Mouse (Mus musculus): ENCODE data around the gene Pcnx2. TPM values are rescaled to one million over a fixed set of nuclear protein-coding genes. Genes with fewer than 3 reads are reported as not detected.

Pcnx2 gene
- polyA plus RNA-seq, 2 experiments from 2014 or later = 0.42 TPM; not detected in 1

DNA sequence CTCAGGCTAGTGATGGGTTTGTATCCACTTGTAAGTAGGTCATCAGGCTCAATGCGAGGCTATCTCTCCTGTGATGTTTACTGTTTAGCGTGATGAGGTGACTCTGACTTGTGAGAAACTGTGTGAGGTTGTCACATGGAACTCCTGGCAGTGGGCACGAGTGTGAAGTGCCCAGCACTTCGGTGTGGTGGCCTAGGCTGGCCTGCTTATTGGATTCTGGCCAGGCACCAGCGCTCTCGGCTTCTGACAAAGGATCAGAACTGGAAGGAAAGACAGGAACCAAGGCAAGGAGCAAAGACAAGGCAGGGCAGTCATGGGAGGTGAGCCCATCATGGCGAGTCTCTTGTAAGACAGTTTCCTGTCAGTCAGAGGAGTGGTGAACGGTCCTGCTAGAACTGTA lies 142.2 kb downstream of the Pcnx2 start:
- no peak for ATAC-seq

DNA sequence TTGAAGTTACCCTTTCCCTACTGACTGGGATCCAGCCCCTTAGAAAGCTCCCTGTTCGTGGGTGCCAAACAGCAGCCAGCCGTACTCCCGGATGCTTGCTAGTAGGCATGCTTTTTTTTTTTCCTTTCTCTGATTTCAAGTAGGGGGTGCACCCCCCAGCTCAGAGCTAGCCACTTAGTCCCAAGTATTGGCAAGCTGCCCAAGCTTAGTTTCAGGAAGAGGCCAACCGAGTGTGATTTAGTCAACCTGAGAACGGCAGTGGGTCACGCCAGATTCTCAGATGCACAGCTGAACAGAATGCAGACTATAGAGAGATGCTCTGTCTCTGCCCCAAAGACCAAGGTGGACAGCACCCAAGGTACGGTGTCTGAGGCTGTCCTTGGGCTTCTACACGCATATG lies 147.3 kb downstream of the Pcnx2 start:
- no peak for ATAC-seq

DNA sequence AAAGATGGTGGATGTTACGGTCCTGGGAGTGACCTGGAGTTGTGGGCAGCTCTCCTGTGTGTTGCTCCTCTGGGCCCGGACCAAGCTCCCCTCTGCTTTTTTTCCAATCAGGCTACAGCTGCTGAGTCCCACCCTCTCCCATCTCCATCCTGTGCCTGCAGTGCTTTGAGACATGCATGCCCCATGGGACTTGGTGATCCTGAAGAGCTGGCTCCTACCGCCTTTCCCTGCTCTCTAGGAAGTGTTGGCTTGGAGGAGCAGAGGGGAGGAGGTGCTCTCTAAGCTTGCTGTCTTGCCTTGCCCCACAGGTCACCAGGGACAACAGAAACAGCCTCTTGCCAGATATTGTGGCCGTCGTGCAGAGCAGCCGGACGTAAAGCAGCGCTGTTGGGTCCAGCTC lies 150.7 kb downstream of the Pcnx2 start:
- ATAC-seq = no peak

DNA sequence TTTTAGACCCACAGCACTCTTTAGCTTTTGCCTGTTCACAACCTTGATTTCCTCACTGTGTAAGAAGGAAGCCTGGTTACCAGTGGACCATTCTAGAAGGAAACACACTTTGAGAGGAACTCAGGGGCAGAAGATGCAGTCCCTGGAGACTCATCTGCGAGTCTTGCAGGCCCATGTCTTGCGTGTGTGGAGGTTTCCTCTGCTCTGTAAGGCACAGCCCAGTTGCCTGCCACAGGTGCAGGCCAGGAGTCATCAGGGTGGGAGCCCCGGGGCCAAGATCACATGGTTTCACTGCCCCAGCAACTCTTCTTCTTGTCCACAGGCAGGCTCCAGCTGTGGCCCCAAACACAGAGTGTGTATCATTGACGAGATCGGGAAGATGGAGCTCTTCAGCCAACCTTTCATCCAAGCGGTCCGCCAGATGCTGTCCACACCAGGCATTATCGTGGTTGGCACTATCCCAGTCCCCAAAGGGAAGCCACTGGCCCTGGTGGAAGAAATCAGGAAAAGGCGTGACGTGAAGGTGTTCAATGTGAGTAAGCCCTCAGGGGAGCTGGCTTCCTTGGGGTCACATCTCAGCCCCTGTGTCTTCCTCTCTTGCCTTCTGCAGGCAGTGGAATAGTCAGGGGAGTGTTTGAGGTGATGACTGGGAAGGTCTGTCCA lies 153.1 kb downstream of the Pcnx2 start:
- ATAC-seq = no peak

DNA sequence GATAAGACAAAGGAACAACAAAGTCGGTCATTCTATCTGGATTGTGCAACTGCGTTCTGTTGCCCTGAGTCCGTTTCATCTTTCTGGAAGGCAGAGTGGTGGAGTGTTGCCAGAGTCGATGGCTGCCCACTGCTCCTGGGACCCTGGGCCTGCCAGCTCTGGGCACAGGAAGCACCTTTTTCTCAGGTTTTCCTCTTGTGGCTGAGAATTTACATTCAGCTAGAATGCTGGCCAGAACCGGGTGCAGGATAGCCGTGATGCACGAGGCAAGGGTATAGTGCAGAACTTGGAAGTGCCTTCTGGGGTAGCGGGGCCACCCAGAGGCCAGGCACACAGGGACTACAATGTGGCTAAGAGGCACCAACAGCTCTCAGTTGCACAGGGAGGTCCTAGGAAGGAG lies 155.7 kb downstream of the Pcnx2 start:
- ATAC-seq = no peak

DNA sequence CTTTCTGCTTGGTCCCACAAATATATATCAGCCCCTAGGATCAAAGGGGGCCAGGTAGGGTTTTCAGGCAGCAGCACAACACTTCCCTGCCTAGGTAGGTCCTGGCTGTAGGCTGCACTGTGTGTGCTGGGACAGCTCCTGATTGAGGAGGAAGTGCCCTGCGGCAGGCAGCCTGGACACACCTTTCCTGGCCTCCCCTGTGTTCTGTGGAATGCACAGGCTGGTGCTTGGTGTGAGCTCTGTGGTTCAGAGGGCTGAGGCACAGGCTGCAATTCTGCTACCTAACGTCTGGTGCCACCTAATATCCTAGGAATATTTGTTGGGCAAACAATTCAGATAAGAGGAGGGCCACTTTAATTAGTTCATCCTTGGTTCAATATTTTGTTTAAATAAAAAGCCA lies 156.3 kb downstream of the Pcnx2 start:
- no peak for ATAC-seq

DNA sequence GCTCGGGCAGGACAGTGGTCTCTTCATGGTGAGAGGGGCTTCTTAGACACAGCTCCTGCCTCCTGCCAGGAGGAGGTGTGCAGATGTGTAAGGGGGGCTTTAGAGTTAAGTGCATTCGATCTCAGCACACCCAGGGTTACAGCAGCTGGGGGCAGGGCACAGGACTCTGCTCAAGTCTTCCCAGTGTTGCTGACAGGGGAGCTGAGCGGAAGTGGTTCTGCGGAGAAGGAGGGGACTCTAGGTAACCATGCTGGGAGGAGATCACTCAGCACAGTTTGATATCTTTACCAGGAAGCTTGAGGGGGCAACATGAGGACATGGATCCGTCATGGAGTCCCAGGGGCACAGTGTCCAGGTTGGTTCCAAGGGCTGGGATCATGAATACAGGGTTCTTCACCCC lies 156.7 kb downstream of the Pcnx2 start:
- ATAC-seq = no peak

DNA sequence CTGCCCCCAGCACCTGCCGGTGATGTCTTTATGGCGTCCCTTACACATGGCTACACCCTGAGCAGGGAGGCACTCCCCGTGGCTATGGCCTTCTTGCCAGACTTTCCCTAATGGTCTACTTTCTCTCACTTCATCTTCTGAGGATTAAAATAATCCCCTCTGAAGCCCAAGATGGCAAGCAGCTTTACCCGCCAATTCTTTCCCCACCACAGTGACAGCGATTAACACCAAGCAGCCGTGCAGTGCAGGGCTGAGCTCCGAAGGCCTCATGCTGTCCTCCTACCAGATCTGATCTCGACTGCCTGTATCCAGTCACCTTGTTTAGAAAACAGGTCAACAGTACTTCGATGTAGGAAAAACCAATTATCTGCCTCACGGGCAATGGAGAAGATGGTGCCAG lies 157.5 kb downstream of the Pcnx2 start:
- ATAC-seq = no peak

DNA sequence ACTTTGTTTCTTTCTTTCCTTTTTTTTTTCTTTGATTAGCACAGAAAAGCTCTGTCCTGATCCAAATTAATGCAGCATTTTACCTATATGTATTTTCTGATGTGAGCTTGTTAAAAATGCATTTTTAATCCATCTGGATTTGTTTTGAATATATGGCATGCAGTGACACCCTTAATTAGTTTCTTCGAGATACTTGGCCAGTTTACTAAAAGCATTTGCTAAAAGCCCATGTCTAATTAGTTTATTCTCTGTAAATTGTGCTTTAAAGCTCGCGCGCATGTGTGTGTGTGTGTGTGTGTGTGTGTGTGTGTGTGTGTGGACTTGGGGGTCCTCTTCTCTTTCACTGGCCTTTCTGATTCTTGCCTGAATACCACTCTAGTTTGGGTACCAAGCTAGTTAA lies 159.2 kb downstream of the Pcnx2 start:
- ATAC-seq = no peak

DNA sequence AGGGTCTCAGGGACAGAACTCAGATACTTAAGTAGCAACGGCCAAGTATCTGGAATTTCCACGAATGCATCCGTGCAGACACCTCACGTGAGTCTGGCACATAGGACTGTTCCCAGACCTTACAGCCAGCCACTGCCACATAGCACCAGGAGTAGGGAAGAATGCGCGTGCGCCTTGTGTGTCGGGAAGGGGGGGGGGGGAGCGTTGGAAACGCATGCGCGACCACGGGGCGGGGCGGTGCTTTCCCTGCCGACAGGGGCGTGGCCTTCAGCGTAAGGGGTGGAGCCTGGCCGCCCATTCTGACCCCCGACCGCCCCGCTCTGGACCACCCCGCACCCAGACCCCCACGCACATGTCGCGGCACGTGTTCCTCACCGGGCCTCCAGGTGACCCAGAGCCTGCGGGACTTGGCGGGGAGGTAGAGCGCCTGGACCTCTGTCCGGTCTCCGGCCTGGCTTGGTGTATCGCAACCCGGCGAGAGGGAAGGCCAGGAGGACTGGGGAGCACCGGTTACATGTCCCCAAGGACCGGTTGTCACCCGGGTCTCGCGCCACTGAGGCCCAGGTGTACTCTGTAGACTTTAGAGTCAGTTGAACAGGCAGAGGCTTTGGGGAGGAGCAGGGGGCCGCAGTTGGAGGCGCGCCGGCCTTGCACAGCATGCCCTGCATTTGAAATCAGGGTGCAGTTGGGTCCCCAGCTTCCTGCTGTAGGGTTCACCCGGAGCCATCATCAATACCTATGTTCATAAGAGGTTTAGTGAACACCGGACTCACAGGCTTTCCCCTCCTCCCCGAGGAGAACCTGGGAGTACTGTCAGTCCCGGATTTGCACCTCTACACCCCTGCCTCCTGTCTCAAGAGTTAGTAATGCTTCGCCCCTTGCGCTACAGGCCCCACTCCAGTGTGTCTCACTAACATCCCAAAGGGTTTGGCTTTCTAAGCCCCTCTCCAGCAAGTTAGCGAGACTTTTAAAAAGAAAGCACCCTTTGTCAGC lies 163.9 kb downstream of the Pcnx2 start:
- ATAC-seq = peak; percentile 71

DNA sequence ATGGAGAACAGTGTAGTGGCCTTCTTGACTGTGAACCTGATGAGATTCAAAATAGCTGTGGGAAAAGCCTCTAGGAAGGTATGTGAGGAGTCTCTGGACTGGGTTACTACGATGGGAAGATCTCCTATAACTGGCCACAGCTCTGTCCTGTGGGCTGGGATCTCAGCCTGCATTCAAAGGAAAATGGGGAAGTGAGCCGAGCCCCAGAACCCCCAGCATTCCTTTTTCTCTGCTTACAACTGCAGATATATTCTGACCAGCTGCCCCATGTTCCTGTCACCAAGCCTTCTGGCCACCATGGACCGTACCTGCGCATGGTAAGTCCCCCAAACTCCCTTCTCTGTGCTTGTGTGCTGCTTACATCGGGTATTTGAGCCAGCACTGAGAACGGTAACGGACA lies 168.4 kb downstream of the Pcnx2 start, which contains the start of gene Ntpcr:
Ntpcr (plus strand) TSS at position 218 of the 400 bp plus-strand sequence.
- no peak for ATAC-seq

DNA sequence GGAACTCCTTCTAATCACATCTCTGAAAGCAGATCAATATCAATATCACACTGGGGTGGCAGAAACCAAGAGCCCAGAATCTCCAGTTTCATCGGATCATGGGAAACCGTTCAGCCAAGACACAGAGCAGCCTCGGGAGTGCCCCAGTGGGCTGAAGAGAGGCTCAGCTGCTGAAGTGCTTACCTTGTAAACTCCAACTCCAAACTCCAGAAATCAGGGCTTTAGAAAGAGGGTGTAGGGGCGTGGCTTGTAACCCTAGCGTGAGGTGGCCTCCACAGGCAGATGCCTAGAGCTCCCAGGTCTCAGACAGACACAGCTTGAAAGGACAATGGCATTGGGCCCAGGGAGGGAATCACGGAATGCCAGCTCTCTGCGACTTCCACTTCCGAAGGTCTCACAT lies 170.3 kb downstream of the Pcnx2 start:
- no peak for ATAC-seq

DNA sequence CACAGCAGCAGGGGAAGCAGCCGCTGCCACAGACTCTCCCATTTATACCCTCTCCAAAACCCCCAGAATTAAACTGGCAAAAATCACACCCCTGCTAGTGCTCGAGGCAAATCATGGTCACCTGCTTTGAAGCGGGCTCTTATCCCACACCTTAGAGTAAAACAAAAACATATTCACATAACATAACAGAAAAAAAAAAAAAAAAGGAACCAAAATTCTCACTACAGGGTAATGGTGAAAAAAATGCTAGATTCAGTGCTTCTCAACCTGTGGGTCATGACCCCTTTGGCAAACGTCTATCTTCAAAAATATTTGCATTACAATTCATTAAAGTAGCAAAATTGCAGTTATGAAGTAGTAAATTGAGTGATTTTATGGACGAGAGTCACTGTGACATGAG lies 171.1 kb downstream of the Pcnx2 start:
- no peak for ATAC-seq

DNA sequence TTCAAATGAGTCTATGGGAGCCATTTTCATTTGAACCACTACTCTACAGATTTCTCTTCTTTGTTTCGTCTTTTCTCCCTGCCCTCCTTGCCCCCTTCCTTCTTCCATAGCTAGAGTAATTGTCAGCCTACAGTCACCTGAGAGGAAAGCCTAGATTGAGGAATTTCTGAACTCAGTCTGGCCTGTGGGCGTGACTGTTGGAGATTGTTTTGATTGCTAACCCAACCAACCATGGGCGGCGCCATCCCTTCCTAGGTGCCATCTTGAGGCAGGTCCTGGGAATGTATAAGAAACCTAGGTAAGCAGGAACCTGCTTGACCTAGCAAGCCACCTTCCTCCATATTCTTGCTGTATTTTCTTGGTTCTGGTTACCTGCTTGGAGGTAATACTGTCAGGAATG lies 172.0 kb downstream of the Pcnx2 start:
- no peak for ATAC-seq

DNA sequence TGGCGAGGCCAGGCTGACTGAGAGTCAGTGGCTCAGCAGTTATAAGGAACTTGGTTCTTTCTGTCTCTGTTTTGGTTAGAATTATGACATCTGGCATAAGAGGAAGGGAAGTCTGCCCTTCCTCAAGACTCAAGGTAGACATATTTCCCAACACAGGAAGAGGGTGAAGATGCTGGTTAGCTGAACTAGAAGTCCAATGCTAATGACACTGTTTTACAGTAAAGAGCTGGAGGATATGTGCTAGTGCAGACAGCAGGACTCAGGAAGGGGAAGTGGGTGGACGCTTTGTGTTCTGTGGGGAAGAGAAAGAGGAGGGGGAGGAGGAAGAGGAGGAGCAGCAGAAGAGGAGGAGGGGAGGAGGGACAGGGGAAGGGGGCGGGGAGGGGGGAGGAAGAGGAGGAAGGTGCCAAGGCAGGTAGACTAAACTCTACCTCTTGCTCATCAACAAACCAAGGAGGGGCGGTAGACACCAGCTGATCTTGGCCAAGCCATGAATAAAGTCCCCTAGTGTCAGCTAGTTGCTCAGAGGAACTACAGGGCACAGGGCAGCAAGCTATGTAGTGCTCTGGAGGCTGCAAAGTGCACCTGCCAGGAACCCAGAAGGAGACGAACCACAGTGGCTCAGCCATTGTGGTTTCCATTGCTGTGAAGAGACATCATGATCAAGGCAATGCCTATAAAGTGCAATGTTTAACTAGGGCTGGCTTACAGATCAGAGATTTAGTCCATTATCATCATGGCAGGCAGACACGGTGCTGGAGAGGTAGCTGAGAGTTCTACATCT lies 172.9 kb downstream of the Pcnx2 start:
- ATAC-seq = peak; percentile 78

DNA sequence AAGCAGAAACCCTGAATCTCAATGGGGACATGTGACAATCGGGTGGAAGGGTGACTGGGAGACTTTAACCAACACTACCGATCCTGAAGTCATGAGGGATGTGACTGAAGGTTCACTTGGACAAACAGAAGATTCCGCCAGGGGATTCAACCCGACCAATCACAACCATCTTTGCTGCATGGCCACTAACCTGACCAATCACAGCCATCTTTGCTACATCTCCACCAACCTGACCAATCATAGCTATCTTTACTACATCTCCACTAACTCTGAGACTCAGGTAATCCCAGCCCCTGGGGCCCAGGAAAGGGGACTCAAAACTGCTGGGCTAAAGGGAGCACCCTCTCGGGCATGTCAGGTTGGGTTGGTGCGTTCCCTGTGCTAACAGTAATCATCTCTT lies 174.7 kb downstream of the Pcnx2 start:
- ATAC-seq = no peak

DNA sequence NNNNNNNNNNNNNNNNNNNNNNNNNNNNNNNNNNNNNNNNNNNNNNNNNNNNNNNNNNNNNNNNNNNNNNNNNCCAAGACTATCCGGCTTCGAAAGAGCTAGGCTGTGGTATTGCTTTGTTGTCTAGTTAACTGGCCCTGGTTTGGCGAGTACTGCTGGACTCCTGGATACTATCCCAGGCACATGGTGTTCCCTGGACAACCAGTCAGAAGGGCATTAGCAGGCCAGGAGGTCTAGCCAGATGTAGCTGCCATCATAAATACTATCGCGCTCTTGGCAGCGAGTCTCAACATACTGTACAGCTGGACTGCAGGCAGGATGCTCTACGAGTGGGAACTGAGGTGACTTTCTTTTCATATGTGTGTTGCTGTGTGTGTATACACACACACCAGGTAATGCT lies 175.4 kb downstream of the Pcnx2 start:
- ATAC-seq = no peak

DNA sequence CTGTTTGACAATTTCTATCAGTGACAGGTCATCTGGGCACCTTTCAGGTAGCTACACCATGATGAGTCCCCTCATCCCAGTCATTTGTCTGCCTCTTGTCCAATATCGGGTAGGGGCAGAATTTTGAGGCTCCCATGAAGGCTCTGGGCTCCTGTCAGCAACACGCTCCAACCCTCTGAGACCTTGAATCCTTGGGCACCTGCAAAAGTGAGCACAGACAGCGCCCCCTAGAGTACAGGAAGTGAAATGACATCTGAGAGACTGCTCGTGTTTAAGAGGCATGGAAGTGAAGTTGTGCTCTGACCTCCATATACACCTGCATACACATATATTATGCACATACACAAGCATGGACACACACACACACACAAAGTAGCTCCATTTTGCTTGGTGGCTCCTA lies 179.2 kb downstream of the Pcnx2 start:
- ATAC-seq = no peak

DNA sequence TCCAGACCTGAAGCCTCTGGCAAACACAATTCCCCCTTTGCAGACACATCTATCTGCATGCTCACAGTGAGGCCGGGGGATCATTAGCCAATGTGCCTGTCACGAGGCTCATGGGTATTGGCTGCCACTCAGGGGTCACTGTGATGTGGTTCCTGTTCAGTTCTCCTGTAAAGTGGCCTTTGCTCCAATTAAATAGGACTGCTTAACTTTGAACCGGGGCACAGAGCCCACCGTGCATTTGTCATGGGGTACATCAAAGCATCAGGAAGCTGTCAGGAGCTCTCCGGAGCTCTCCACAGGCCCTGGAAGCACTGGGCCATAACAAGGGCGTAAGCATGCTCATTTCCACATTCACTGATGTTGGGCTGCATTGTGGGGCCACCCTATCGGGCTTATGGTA lies 181.5 kb downstream of the Pcnx2 start:
- ATAC-seq = no peak

DNA sequence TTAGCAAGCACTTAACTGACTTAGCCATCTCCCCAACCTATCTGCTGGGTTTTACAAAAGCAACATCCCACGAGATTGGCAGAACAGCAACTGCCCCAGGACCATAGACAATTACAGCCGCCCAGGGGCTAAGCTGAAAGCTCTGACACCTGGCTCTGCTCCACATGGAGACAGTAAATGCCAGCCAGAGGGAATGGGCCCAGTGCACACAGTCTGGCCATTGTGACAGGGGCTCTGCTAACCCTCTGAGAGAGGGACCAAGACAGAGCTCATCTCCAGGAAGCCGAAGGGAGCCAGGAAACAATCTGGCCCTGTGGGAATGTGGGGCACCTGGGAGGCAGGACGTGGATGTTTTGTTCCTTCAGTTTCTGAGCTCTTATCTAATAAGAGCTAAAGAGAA lies 181.9 kb downstream of the Pcnx2 start:
- no peak for ATAC-seq

DNA sequence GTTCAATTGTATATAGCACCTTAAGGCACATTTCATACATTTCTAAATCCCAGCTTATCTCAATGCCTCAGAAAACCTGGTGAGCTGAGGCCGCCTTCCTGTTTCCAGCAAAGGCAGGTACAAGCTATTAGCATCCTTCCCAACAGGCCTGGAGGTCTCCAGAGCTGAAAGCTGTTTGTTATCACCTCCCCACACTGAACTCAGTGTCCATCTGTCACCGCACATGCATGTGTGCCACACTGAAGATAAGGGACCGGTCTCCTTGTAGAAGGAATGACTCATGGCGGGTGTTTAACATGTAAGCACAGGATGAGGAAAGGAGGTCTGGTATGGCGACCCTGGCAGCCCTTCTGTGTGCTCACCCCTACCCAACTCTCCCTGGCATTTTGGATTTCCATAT lies 186.6 kb downstream of the Pcnx2 start:
- no peak for ATAC-seq

DNA sequence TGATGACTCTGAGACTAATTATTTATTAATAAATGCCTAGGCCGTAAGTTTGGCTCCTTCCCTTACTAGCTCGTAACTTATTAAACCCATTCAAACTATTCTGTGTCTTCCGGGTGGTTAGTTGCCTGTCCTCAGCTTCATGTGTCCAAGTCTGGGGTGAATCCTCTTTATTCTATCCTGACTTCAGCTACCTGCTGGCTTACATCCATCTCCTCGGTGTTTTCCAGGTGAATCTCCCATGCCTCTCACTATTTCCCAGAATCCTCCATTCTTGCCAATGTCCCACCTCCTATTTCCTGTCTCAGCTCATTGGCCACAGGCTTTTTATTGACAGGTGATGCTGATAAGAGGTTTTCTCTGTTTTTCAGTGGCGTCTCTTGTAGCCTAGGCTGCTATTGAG lies 188.9 kb downstream of the Pcnx2 start:
- ATAC-seq = no peak

DNA sequence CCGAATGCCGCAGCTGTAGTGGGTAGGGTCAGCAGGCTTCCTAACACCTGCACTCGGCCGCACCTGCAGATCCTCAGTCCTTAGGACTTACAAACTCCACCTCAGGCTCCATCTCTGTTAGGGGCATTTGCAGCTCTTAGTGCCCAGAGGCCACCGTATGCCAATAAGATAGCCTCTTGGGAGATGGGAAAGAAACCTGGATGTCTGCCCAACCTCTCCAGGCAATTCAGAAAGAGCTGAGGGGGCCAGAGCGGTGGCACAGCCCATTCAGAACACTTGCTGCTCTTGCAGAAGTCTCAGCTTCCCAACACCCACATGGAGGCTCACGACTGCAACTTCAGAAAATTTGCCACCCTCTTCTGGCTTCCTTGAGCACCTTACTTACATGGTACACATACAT lies 192.3 kb downstream of the Pcnx2 start:
- ATAC-seq = no peak
